Mouse (Mus musculus) embryonic fibroblast, embryonic 13.5 days (primary cell): Measurements from ENCODE around the gene Col25a1. TPM values are rescaled to one million over a fixed set of nuclear protein-coding genes. Genes with fewer than 3 reads are reported as not detected.

Experiments used
- H3K27ac ChIP-seq: 2 replicates; pipeline ENCODE4 v1.5.1; 2012; ENCODE audit warnings: low read length, control low read depth, inconsistent platforms; ENCODE audit not compliant: insufficient read depth
- H3K4me1 ChIP-seq: 2 replicates; pipeline ENCODE4 v1.6.1; 2011; ENCODE audit warnings: low read length; ENCODE audit not compliant: control insufficient read depth, insufficient read depth
- H3K4me3 ChIP-seq: 2 replicates; pipeline ENCODE4 v1.5.1; 2011; ENCODE audit warnings: mild to moderate bottlenecking, control low read depth, low read length; ENCODE audit not compliant: insufficient read depth
- CTCF ChIP-seq: IDR thresholded peaks from 2 replicates; pipeline ENCODE4 v1.5.1; 2011; ENCODE audit warnings: mild to moderate bottlenecking, control low read depth, low read length, moderate library complexity, borderline replicate concordance; ENCODE audit not compliant: insufficient read depth
- POLR2A ChIP-seq: IDR thresholded peaks from 2 replicates; pipeline ENCODE4 v1.6.1; 2011; ENCODE audit warnings: low read depth, mild to moderate bottlenecking, control low read depth, low read length, moderate library complexity
- polyA plus RNA-seq: library from polyadenylated mRNA; stranded (reverse); fragments of >200 nt; gene quantifications from 2 replicates; pipeline ENCODE4 v1.2.4, GENCODE M21; 2011; ENCODE audit warnings: low read depth; ENCODE audit not compliant: missing spikeins, insufficient read length

Col25a1 gene
- polyA plus RNA-seq, 1 experiment, result 5.0 TPM

GRCm38 (mm10) chr3:130366917-130367610 is 235.8 kb downstream of the Col25a1 start:
- Histone ChIP-seq H3K4me1 (no peaks in the 10 kb centered on the region), H3K4me3 (no peak overlapping the region), H3K27ac (no peak overlapping the region)
- TF ChIP-seq POLR2A (no peak), CTCF (no peak)

GRCm38 (mm10) chr3:130368352-130368751 is 237.1 kb downstream of the Col25a1 start:
- Histone ChIP-seq H3K27ac (no peak overlapping the region), H3K4me1 (no peaks in the 10 kb centered on the region), H3K4me3 (no peak overlapping the region)
- TF ChIP-seq CTCF (no peak), POLR2A (no peak)

GRCm38 (mm10) chr3:130369113-130369512 is 237.8 kb downstream of the Col25a1 start:
- TF ChIP-seq POLR2A (no peak), CTCF (no peak)
- Histone ChIP-seq H3K4me3 (no peak overlapping the region), H3K27ac (no peak overlapping the region), H3K4me1 (no peaks in the 10 kb centered on the region)

- Histone ChIP-seq H3K27ac (peak overlapping the region; percentile 16), H3K4me1 (no peaks in the 10 kb centered on the region), H3K4me3 (no peak overlapping the region)
- TF ChIP-seq POLR2A (no peak), CTCF (no peak)
These were observed 238.9 kb downstream of the Col25a1 start for GRCm38 (mm10) chr3:130370167-130370566.

- no peak overlapping the region for H3K4me3 ChIP-seq
These were observed 241.8 kb downstream of the Col25a1 start for GRCm38 (mm10) chr3:130373145-130373544.

GRCm38 (mm10) chr3:130374620-130375341 is 243.5 kb downstream of the Col25a1 start:
- TF ChIP-seq POLR2A (no peak), CTCF (no peak)
- H3K27ac ChIP-seq, result no peak overlapping the region
- H3K4me3 ChIP-seq, result no peak overlapping the region
- H3K4me1 ChIP-seq, result no peaks in the 10 kb centered on the region

More at GRCm38 (mm10) chr3:130373145-130373544, 241.8 kb downstream of the Col25a1 start:
- TF ChIP-seq POLR2A, result no peak
- TF ChIP-seq CTCF, result no peak
- Histone ChIP-seq H3K4me1 (no peaks in the 10 kb centered on the region), H3K27ac (no peak overlapping the region)

GRCm38 (mm10) chr3:130377786-130378185 is 246.5 kb downstream of the Col25a1 start:
- TF ChIP-seq CTCF (no peak), POLR2A (no peak)
- no peak overlapping the region for H3K27ac ChIP-seq
- H3K4me1 ChIP-seq, result no peaks in the 10 kb centered on the region
- no peak overlapping the region for H3K4me3 ChIP-seq

GRCm38 (mm10) chr3:130378626-130379025 is 247.3 kb downstream of the Col25a1 start:
- H3K4me3 ChIP-seq, result no peak overlapping the region
- H3K4me1 ChIP-seq, result no peaks in the 10 kb centered on the region
- TF ChIP-seq CTCF (no peak), POLR2A (no peak)
- H3K27ac ChIP-seq, result no peak overlapping the region

GRCm38 (mm10) chr3:130380299-130380845 is 249.1 kb downstream of the Col25a1 start:
- no peaks in the 10 kb centered on the region for H3K4me1 ChIP-seq
- no peak for TF ChIP-seq POLR2A
- no peak overlapping the region for H3K27ac ChIP-seq
- no peak overlapping the region for H3K4me3 ChIP-seq

GRCm38 (mm10) chr3:130381691-130382090 is 250.4 kb downstream of the Col25a1 start:
- Histone ChIP-seq H3K27ac (no peak overlapping the region), H3K4me3 (no peak overlapping the region), H3K4me1 (no peaks in the 10 kb centered on the region)
- TF ChIP-seq POLR2A (no peak), CTCF (no peak)
